Mouse (Mus musculus) T-helper 2 cell (primary cell): ENCODE results near the gene Ctf1.

ENCODE experiments used
- in situ Hi-C: fragments of 300-600 bp; cut with MboI, MseI; formaldehyde crosslinking; loops from one replicate; pipeline ENCODE4 v1.15.1; 2025; ENCODE audit warnings: high pct_unique_total_duplicates

Ctf1 gene

DNA sequence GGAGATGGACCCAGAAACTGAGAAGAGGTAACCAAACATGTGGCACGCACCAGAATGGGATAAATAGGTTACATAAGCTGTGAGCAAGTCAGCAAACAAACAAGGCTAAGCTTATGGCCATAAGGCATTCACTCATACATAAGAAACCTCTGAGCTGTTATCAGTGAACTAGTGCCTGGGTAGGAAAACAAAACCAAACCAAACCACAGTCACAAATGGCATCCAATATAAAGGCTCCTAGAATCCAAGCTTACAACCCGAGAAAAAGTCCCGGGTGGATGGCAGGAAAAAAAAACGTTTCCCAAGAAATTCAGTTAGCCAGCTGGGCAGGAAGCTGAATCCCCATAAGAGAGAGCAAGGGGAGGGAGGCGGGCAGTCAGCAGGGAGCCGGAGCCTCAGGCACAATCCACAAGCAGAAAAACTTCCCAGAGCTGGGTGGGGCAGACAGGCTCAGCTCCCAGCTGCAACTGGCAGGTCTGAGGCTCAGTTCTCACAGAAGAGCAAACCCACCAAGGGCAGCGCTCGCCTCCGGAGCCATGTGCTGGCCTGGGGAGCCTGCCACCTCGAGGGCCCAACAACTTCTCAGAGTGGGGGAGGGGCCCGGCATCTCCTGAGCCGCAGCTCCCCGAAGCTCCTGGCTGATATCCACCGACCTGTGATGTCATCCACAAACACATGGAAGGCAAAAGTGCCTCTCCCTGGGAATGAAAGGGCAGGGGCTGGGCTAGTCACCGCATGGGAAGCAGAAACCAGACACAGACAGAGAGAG, 21.1 kb upstream of the Ctf1 start:
- in situ Hi-C loops, result loop anchor here (10.0 kb wide), 1 partner anchor 697 kb away; no protein-coding TSS in a partner anchor

DNA sequence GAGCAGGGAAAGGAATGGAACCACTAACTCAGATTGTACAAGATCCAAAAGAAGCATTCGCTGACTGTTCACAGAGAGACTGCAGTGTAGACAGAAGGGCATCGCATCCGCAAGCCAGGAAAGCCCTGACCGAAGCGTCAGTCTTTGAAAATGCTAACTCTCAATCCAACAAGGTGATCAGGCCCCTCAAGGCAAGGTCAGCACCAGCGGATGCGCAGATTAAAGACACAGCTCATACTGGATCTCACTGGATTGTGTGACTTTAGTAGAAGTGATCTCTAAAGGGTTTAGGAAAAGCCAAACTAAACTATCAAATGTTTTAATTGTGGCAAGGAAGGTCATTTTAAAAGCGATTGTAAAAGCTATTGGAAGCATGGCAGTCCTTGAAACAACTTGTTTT, 19.2 kb upstream of the Ctf1 start:
- in situ Hi-C loops, result loop anchor here (10.0 kb wide), 1 partner anchor 698 kb away; no protein-coding TSS in a partner anchor

DNA sequence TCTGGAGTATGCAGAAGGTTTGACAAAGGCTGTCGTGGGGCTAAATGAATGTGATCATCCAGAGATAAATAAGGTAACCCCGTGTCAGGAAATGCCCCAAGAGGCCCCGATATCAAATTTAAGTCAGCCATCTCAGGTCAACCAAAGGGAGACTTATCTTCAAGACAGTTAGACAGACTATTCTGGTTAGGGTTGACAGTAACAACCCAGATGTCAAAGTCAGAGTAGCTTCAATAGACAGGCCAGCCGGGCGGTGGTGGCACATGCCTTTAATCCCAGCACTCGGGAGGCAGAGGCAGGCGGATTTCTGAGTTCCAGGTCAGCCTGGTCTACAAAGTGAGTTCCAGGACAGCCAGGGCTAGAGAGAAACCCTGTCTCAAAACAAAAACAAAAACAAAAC, 18.8 kb upstream of the Ctf1 start:
- in situ Hi-C loops, result loop anchor here (10.0 kb wide), 1 partner anchor 699 kb away; no protein-coding TSS in a partner anchor

DNA sequence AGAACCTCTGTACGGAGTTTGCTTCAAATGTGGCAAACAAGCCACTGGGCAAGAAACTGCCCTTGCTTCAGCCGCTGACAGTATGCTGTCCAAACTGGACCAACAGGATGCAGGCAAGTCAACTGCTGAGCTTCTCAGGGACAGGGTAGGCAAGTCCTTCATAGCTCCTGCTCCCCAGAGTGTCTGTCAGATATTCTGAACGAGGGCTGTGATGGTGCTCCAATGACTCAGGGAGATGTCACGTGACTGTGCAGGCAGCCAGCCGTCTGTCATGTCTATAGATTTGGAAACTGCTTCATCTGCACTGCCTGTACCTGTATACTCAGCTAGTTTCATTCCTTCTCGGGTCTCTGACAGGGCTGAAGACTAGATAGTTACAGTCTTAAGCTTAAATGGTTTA, 13.6 kb upstream of the Ctf1 start:
- in situ Hi-C loops, result loop anchor here (10.0 kb wide), 1 partner anchor 704 kb away; no protein-coding TSS in a partner anchor

DNA sequence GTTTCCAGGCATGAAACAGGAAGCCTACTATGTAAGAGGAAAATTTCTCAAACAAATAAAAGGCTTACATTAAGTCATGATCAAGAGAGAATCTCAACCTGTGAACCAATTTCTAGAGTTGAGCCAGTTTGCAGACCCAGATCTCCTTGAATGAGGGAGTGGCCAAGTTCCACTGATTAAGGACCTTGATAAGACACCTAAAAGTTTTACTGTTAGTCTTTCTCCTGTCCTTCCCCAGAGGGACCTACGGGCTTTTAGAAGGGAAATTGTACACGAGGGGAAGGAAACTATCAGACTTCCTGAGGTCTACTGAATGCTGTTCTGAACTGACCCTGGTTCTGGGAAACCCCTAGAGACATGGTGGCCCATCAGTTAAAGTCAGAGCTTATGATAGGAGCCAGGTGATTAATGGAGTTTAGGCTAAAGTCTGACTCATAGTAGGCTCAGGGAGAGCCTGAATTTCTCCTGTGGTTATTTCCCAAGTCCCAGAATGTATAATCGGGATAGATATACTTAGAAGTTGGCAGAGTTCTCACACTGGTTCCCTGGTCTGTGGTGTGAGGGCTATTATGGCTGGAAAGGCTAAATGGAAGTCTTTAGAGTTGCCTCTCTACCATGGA, 11.7 kb upstream of the Ctf1 start:
- in situ Hi-C loops, result no loop called here

DNA sequence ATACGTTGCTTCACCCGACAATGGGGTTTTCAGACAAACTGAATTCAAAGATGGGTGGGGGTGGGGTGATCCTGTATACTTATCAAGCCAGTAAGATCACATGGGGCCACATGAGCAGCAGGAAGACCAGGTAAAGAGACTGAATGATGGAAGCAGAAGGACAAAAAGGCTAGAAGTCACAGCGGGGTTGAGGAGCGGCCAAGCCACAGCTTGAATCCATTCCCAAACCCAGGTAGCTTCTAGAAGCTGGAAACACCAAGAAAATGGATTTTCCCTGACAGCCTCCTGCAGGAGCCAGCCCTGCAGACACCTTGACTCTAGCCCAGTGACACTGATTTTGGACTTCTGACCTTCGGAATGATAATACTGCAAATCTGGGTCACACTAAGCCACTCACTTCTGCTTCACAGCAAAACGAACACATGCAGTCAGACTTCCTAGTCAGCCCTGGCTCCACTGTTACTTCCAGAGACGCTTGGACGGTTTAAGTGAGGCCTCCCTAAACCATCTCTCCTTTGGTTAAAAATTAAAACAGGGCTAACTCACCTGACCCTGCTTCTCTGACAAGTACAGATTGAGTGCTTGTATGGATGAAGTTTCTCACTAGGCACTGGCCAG, 8.9 kb upstream of the Ctf1 start:
- in situ Hi-C loops, result no loop called here

DNA sequence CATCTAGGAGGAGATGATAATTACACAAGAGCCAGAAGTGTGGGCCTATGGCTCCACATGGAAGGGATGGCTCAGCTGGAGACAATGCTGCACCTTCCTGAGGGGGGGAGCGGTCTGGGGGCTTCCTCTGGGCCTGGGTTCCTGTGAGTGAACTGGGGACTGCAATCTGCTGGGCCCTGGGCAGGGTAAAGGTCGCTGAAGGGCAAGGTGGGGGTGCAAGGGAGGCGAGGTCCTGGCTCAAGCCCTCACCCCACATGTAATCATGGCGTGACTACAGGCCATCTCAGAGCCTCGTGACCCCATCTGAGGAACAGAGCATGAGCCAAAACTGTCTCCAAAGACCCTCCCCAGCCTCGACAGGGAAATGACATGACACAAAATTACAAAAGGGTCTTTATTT, 7.9 kb upstream of the Ctf1 start:
- in situ Hi-C loops, result no loop called here

DNA sequence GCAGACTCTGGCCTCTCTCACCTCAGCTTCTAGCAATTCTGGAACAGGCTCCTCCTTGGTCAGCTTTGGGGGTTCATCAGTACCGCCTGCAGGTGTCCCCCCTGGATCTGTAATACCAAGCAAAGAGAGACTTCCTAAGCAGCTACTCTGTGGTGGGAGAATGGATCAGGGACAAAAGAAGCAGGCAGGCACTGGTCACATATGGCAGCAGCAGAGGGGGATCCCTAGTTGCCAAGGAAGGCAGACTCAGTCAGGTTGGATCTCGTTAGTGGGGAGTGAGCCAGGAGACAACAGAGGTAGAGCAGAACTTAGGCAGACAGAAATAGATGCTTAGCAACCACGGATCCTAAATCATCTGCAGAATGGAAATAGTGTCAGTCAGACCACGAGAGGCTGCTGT, 6.8 kb upstream of the Ctf1 start:
- in situ Hi-C loops, result no loop called here

DNA sequence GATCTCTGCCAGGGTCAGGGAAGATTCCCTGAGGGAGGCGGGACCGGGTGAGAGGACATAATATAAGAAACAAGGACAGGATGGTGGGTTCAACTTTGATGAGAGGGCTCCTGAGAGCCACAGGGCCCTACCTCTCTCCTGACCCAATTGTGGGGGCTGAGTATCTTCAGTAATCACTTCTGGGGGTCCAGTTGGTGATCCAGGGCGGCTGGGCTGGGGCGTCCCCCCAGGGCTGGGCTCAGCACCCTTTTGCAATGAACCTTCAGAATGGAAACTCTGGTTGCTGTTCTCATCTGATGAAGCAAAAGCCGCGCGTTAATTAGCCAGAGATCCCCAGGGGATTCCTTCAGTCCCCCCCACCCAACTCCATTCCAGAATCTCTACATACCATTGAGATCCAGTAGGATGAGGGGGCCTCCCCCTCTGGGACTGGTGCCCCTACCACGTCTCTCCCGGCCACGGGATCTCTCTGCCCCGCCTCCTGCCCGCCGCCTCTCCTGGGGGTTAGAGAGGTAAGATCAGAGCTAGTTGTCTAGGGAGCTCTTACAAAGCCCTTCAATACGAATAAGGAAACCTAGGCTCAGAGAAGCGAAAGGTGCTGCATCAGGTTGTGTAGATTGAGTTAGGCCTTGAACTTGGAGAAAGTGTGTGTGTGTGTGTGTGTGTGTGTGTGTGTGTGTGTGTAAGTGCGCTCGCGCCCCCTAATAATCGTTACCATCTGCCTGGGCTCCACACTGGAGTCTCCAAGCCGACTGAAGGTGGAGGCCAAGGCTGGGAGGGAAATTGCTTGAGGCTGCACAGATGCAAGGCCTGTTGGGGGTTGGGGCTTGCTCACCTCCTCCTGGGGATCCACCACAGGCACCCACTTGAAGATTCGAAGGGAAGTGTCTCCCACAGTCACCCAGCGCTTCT, 5.2 kb upstream of the Ctf1 start:
- in situ Hi-C loops, result no loop called here

DNA sequence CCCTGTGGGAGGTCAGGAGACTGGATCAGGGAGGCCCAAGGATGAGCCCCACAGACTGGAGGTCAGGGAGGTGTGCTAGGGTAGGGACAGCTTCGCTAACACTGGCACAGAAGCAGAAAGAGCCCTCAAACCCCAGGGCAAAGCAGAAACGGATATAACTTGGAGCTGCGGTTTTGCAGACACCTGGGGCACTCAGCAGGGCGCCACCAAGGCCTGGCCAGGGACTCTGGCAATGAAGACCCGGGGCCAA, 4.7 kb upstream of the Ctf1 start:
- in situ Hi-C loops, result no loop called here

DNA sequence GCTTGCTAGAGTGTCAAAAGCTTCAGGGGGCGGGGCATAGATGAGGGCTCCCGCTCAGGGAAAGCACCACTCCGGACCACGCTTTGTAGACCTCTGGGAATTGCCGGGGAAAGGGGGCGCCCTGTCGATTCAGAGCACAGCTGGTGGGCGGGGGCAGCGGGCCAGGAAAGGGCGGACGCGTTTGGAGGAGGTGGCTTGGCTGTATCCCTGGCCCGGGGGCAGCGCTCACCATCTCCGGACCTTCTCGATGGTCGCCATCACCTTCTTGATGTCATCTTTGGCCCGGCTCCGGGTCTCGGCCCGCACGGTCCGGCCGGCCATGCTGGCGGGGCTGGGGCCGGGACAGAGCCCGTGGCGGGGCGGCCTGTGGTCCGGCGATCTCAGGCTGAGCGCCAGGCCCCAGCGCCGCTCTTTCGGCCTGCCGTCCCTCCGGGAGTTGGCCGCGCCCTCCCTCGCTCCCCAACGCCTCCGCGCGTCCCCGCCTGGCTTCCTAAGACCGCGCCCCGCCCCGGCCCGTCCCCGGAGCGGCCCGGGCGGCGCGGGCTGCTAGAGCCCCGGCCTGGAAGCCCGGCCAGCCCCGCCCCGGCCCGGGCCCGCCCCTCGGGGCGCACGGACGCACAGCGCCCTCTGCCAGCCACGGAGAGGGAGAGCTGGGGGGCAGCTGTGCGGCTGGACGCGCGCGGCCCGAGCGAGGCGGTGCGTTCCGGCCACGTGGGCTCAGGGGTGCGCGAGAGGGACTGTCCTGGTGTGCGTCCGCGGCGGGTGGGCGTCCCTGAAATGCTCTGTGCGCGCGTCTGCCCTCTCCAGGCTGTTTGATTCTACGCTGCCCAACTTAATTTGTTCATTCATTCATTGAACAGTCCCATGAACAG, 4.1 kb upstream of the Ctf1 start, which contains the start of gene Bcl7c:
Gene Bcl7c, minus strand, starts transcription at position 727 of the 872 bp plus-strand sequence.
- in situ Hi-C loops, result no loop called here

DNA sequence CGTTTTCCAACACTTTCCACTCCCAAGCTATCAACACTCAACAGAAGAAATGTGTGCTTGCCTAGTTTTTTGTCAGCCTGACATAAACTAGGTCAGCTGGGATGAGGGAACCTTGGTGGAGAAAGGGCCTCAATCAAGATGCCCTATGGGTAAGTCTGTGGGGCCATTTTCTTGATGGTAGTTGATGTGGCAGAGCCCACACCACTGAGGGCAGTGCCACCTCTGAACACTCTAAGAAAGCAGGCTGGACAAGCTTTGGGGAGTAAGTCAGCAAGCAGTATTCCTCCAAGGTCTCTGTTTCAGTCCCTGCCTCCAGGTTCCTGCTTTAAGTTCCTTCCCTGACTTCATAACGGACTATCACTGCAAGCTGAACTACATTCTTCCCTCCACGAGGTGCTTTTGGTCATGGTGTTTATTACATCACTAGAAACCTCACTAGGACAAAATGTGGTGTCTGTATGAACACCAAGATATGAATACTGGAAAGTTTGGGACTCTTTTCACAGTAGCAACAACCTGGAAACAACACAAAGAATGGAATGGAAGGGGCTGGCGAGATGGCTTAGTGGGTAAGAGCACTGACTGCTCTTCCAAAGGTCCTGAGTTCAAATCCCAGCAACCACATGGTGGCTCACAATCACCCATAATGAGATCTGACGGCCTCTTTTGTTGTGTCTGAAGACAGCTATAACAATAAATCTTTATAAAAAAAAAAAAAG, 3.1 kb upstream of the Ctf1 start:
- in situ Hi-C loops, result no loop called here

DNA sequence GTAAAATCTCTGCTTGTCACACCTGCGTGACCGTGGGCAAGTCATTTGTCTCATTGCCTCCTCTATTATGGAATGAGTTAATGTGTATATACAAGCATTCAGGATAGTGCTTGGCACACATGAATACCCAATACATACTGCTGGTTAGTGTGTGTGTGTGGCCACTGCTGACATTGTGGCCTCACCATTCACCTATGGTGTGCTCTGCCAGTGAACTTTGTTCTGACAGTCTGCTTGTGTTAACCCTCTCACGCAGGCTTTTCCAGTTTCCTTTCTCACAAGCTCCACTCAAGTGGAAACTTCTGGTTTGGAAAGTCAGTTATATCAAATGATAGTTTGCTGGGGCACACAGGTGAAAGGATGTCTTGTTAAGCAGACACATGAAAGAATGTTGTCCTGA, 1.5 kb upstream of the Ctf1 start:
- in situ Hi-C loops, result no loop called here

DNA sequence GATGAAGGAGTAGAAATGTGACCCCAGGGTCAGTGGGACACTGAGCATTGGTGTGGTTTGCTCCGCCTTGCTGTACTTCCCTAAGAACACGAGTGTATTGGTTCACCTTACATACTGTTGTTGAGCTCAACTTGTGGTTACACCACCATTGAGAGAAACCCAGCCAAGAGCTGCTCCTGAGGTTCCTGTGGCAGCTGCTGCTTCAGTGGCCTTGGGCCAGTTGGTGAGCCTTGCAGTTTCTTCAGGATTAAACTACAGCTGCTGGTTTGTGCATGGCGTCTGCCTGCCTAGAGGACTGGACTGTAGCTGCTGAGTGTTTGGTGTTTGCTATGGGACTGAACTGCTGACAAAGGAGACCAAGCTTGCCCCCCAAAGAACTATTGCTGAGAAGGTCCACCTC, 1.1 kb upstream of the Ctf1 start:
- in situ Hi-C loops, result no loop called here

DNA sequence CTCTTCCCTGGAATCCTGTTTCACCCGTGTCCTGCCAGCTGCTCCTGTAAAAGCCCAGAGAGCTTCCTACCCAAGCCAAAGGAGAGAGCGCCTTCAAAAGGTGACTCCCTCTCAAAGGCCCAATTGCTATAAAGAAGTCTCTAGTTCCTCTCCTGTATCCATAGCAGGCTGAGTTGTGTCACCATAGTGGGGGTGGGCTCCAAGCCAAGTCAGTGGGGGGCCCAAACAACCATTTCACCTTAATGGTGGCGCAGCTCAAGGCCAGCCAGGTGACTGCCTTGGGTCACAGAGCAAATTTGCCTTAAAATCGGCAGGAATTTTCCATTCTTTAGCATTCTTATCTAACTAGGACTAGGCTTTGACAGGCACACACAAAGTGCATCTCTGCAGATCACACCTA, 2.3 kb downstream of the Ctf1 start:
- in situ Hi-C loops, result no loop called here

DNA sequence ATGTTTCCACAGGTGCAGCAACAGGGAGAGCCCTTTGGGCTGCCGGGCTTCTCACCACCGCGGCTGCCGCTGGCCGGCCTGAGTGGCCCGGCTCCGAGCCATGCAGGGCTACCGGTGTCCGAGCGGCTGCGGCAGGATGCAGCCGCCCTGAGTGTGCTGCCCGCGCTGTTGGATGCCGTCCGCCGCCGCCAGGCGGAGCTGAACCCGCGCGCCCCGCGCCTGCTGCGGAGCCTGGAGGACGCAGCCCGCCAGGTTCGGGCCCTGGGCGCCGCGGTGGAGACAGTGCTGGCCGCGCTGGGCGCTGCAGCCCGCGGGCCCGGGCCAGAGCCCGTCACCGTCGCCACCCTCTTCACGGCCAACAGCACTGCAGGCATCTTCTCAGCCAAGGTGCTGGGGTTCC, 4.5 kb downstream of the Ctf1 start:
- in situ Hi-C loops, result no loop called here

DNA sequence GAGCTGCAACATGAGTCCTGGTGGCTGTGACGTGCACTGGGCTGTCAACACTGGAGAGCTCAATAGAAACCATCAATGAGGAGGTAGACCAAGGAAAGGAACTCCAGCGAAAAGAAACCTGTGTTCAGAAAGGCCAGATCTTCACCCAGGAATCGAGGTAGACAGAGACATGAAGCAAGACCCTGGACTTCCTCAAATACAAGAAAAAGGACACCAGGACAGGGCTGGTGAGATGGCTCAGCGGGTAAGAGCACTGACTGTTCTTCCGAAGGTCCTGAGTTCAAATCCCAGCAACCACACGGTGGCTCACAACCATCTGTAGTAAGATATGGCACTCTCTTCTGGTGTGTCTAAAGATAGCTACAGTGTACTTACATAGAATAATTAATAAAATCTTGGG, 5.8 kb downstream of the Ctf1 start:
- in situ Hi-C loops, result no loop called here

DNA sequence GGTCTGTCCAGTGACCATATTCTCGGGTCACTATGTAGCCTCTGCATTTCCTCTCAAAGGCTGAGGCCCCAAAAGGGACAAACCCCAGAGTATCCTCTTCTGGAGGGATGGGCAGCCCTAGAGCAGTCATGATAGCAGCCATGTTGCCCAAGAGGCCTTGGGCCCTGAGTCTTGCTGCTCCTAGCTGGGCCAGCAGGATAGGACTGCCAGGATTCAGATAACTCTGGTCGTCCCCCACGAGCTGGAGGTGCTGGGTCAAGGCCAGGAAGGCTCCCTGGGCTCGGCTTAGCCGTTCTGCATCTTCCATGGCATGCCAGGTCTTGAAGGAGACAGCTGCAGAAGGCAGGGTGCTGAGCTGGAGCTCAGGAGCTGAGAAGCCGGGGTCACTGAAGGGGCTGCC, 6.7 kb downstream of the Ctf1 start:
- in situ Hi-C loops, result no loop called here

DNA sequence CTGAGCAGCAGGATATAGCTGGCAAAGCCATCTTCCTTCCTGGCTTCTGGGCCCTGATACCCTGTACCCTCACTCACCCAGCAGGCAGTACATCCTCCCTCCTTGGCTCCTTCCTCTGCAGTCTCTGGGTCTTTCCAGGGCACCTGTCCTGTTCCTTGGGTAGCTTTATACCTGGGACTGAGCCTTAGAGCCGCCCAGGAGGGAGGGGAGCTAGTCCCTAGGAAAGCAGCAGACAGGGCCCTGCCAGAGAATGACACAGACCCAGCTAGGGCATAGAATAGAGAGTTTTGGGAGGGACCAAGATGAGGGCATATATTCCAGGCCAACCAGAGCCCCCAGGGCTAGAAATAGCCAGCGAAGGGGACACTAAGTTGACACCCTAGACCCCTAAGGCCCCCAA, 13.0 kb downstream of the Ctf1 start:
- in situ Hi-C loops, result loop anchor here (25.0 kb wide), 1 partner anchor 1763 kb away; no protein-coding TSS in a partner anchor

DNA sequence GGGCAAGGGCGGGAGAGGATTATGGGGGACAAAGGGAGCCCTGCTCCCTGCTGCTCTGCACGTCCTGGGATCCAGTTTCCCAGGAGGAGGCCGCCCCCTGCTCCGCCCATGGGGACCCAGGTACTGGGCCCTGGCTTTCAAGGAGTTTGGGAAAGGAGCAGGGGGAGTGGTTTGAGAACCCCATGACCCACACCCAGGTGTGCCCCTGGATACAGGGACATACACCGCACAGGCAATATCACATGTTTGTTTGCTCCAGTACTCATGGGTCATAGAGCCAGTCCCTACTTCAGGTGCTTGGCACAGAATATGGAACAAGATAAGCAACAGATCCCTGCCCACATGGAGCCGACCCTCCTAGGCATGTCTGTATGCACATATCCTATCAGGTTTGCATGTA, 13.4 kb downstream of the Ctf1 start:
- in situ Hi-C loops, result loop anchor here (25.0 kb wide), 1 partner anchor 1764 kb away; no protein-coding TSS in a partner anchor
